Mouse (Mus musculus) forebrain, embryonic 15.5 days (tissue): ENCODE measurements around the gene Phyhd1. TPM values are rescaled to one million over a fixed set of nuclear protein-coding genes. Genes with fewer than 3 reads are reported as not detected.

Experiments
- ATAC-seq: fragments of 200-750 bp; cut with Nextera tagmentation; replicated peaks from 2 replicates; pipeline ENCODE4 v1.8.0; 2017; ENCODE audit warnings: mild to moderate bottlenecking, moderate TSS enrichment, moderate library complexity
- H3K27ac ChIP-seq: fragments of 300-500 bp; sonication (generic); replicated peaks from 2 replicates; pipeline ENCODE4 v1.5.1; 2015; ENCODE audit warnings: mild to moderate bottlenecking, inconsistent platforms
- H3K27me3 ChIP-seq: fragments of 300-500 bp; sonication (generic); 2 replicates; pipeline ENCODE4 v1.6.1; 2015; ENCODE audit warnings: inconsistent platforms
- H3K36me3 ChIP-seq: fragments of 300-500 bp; sonication (generic); 2 replicates; pipeline ENCODE4 v1.6.1; 2015; ENCODE audit warnings: mild to moderate bottlenecking, inconsistent platforms
- H3K4me1 ChIP-seq: fragments of 300-500 bp; sonication (generic); 2 replicates; pipeline ENCODE4 v1.6.1; 2015; ENCODE audit warnings: inconsistent platforms
- H3K4me2 ChIP-seq: fragments of 300-500 bp; sonication (generic); replicated peaks from 2 replicates; pipeline ENCODE4 v1.6.1; 2015; ENCODE audit warnings: mild to moderate bottlenecking, inconsistent platforms
- H3K4me3 ChIP-seq: fragments of 300-500 bp; sonication (generic); 2 replicates; pipeline ENCODE4 v1.5.1; 2015; ENCODE audit warnings: mild to moderate bottlenecking, inconsistent platforms
- H3K9ac ChIP-seq: fragments of 300-500 bp; sonication (generic); replicated peaks from 2 replicates; pipeline ENCODE4 v1.6.1; 2015; ENCODE audit warnings: mild to moderate bottlenecking, inconsistent platforms
- H3K9me3 ChIP-seq: fragments of 300-500 bp; sonication (generic); 2 replicates; pipeline ENCODE4 v1.6.1; 2016; ENCODE audit warnings: inconsistent platforms
- WGBS: fragments of 180-500 bp; shearing (Covaris S2); methylation state at CpG from one replicate; pipeline ENCODE4 v1.1.7; 2015; ENCODE audit warnings: mixed read lengths; 5-methylcytosine and 5-hydroxymethylcytosine counted together
- polyA plus RNA-seq: library from polyadenylated mRNA; unstranded; fragments of >200 nt; fragmentation: Nextera tagmentation; extraction: Ambion mirVana; gene quantifications from 2 replicates; pipeline ENCODE4 v1.2.1, GENCODE M21; 2015

Phyhd1 gene
- polyA plus RNA-seq, 1 experiment from 2014 or later, result 8.5 TPM

- ATAC-seq, result no peak
- H3K27me3 ChIP-seq, result no peaks in the 10 kb centered on the region
- H3K36me3 ChIP-seq, result peaks cover 19% of the 10 kb centered on the region
- H3K4me2 ChIP-seq, result no peak overlapping the region
- no peak overlapping the region for H3K27ac ChIP-seq
- no peak overlapping the region for H3K9ac ChIP-seq
- H3K4me1 ChIP-seq, result peaks cover 31% of the 10 kb centered on the region
- no peak overlapping the region for H3K4me3 ChIP-seq
- no peaks in the 10 kb centered on the region for H3K9me3 ChIP-seq
- 62% methylated on average over 4 of the region's 4 CpGs for WGBS
These were observed 2.4 kb downstream of the Phyhd1 start for GRCm38 (mm10) chr2:30268371-30268770.

- Histone ChIP-seq H3K27me3 (no peaks in the 10 kb centered on the region), H3K4me3 (no peak overlapping the region), H3K9me3 (no peaks in the 10 kb centered on the region), H3K36me3 (peaks cover 11% of the 10 kb centered on the region), H3K9ac (no peak overlapping the region), H3K4me2 (no peak overlapping the region), H3K4me1 (peaks cover 20% of the 10 kb centered on the region), H3K27ac (peak overlapping the region; percentile 24; the same call in 1 of the 2 replicates)
- no peak for ATAC-seq
- WGBS, result 89% methylated on average over 17 of the region's 17 CpGs
These were observed 3.4 kb downstream of the Phyhd1 start for GRCm38 (mm10) chr2:30269241-30269990.

GRCm38 (mm10) chr2:30270134-30270533 is 4.1 kb downstream of the Phyhd1 start:
- peak; percentile 79; the same call in 1 of the 2 replicates for ATAC-seq
- WGBS, result 38% methylated on average over 1 of the region's 1 CpGs
- no peaks in the 10 kb centered on the region for H3K9me3 ChIP-seq

GRCm38 (mm10) chr2:30280743-30281142 is 14.7 kb downstream of the Phyhd1 start, which contains the start of gene Gm28038:
Gm28038 (plus strand) TSS chr2:30281043.
- H3K4me2 ChIP-seq, result no peak within 1 kb of the TSS
- no peak within 1 kb of the TSS for H3K4me3 ChIP-seq
- peaks cover 12% of the 10 kb centered on the region for H3K36me3 ChIP-seq
- no peak within 1 kb of the TSS for H3K9ac ChIP-seq
- H3K27me3 ChIP-seq, result no peaks in the 10 kb centered on the region
- ATAC-seq, result no peak
- H3K4me1 ChIP-seq, result peaks cover 9% of the 10 kb centered on the region
- no peak within 1 kb of the TSS for H3K27ac ChIP-seq
- no peaks in the 10 kb centered on the region for H3K9me3 ChIP-seq
- 91% methylated on average over 11 of the region's 11 CpGs for WGBS

More at GRCm38 (mm10) chr2:30270134-30270533, 4.1 kb downstream of the Phyhd1 start:
- no peak overlapping the region for H3K4me3 ChIP-seq
- no peak overlapping the region for H3K9ac ChIP-seq
- H3K27me3 ChIP-seq, result no peaks in the 10 kb centered on the region
- no peak overlapping the region for H3K4me2 ChIP-seq
- H3K4me1 ChIP-seq, result peaks cover 15% of the 10 kb centered on the region
- 0 out of 2 replicates have a peak overlapping the region, but pooled peaks have one; percentile 24 for H3K27ac ChIP-seq
- H3K36me3 ChIP-seq, result peaks cover 6% of the 10 kb centered on the region

- Histone ChIP-seq H3K27ac (no peak overlapping the region), H3K27me3 (no peaks in the 10 kb centered on the region), H3K4me3 (no peak overlapping the region), H3K4me1 (peaks cover 9% of the 10 kb centered on the region), H3K36me3 (peaks cover 12% of the 10 kb centered on the region), H3K4me2 (no peak overlapping the region), H3K9me3 (no peaks in the 10 kb centered on the region), H3K9ac (no peak overlapping the region)
- WGBS, result 79% methylated on average over 3 of the region's 3 CpGs
- ATAC-seq, result no peak
These were observed 15.6 kb downstream of the Phyhd1 start for GRCm38 (mm10) chr2:30281651-30282050.

GRCm38 (mm10) chr2:30283193-30283592 is 17.2 kb downstream of the Phyhd1 start:
- 93% methylated on average over 2 of the region's 2 CpGs for WGBS
- H3K27ac ChIP-seq, result no peak overlapping the region
- ATAC-seq, result no peak

GRCm38 (mm10) chr2:30285004-30285403 is 19.0 kb downstream of the Phyhd1 start:
- Histone ChIP-seq H3K4me2 (peak overlapping the region; percentile 74), H3K4me3 (peak overlapping the region; percentile 95; the same call in 1 of the 2 replicates), H3K9ac (0 out of 2 replicates have a peak overlapping the region, but pooled peaks have one; percentile 19), H3K27me3 (no peaks in the 10 kb centered on the region), H3K4me1 (peaks cover 24% of the 10 kb centered on the region), H3K27ac (no peak overlapping the region), H3K36me3 (peaks cover 7% of the 10 kb centered on the region), H3K9me3 (no peaks in the 10 kb centered on the region)
- ATAC-seq, result no peak
- WGBS, result 91% methylated on average over 5 of the region's 5 CpGs

More at GRCm38 (mm10) chr2:30283193-30283592, 17.2 kb downstream of the Phyhd1 start:
- Histone ChIP-seq H3K4me3 (no peak overlapping the region), H3K36me3 (peaks cover 8% of the 10 kb centered on the region), H3K27me3 (no peaks in the 10 kb centered on the region), H3K9me3 (no peaks in the 10 kb centered on the region), H3K4me2 (no peak overlapping the region), H3K4me1 (peaks cover 24% of the 10 kb centered on the region), H3K9ac (no peak overlapping the region)

- peak overlapping the region; percentile 35; the same call in 1 of the 2 replicates for H3K27ac ChIP-seq
- H3K4me2 ChIP-seq, result peak overlapping the region; percentile 74
- H3K9ac ChIP-seq, result peak overlapping the region; percentile 95
- H3K4me3 ChIP-seq, result peak overlapping the region; percentile 95
- peak; percentile 78 for ATAC-seq
- H3K27me3 ChIP-seq, result no peaks in the 10 kb centered on the region
- WGBS, result 15% methylated on average over 38 of the region's 38 CpGs
- peaks cover 11% of the 10 kb centered on the region for H3K36me3 ChIP-seq
- H3K9me3 ChIP-seq, result no peaks in the 10 kb centered on the region
- H3K4me1 ChIP-seq, result peaks cover 24% of the 10 kb centered on the region
These were observed 19.6 kb downstream of the Phyhd1 start for GRCm38 (mm10) chr2:30285416-30286181.

GRCm38 (mm10) chr2:30286192-30287026 is 20.4 kb downstream of the Phyhd1 start, which contains the start of the genes Dolk and Nup188:
Dolk (minus strand) TSS chr2:30286334.
Nup188 (plus strand) TSS chr2:30286397.
- H3K4me3 ChIP-seq, result peak within 1 kb of the TSS; percentile 95
- no peaks in the 10 kb centered on the region for H3K27me3 ChIP-seq
- peaks cover 11% of the 10 kb centered on the region for H3K36me3 ChIP-seq
- H3K4me1 ChIP-seq, result peaks cover 24% of the 10 kb centered on the region
- no peaks in the 10 kb centered on the region for H3K9me3 ChIP-seq
- peak within 1 kb of the TSS; percentile 59 for H3K27ac ChIP-seq
- under 1% methylated on average over 68 of the region's 68 CpGs for WGBS
- peak within 1 kb of the TSS; percentile 95 for H3K9ac ChIP-seq
- peak within 1 kb of the TSS; percentile 74 for H3K4me2 ChIP-seq
- ATAC-seq, result peak; percentile 94

GRCm38 (mm10) chr2:30287027-30287373 is 21.0 kb downstream of the Phyhd1 start:
- Histone ChIP-seq H3K36me3 (peaks cover 11% of the 10 kb centered on the region), H3K27me3 (no peaks in the 10 kb centered on the region), H3K27ac (peak overlapping the region; percentile 59; the same call in 1 of the 2 replicates), H3K4me1 (peaks cover 24% of the 10 kb centered on the region), H3K4me2 (peak overlapping the region; percentile 74), H3K9ac (peak overlapping the region; percentile 95), H3K9me3 (no peaks in the 10 kb centered on the region), H3K4me3 (peak overlapping the region; percentile 95)
- WGBS, result under 1% methylated on average over 10 of the region's 10 CpGs
- ATAC-seq, result no peak

GRCm38 (mm10) chr2:30299525-30299924 is 33.5 kb downstream of the Phyhd1 start:
- Histone ChIP-seq H3K4me2 (no peak overlapping the region), H3K27me3 (no peaks in the 10 kb centered on the region), H3K4me1 (no peaks in the 10 kb centered on the region), H3K36me3 (peaks cover 73% of the 10 kb centered on the region), H3K9ac (no peak overlapping the region), H3K27ac (no peak overlapping the region), H3K9me3 (no peaks in the 10 kb centered on the region), H3K4me3 (no peak overlapping the region)
- 76% methylated on average over 3 of the region's 3 CpGs for WGBS
- ATAC-seq, result no peak
